Mouse (Mus musculus) myocyte (in vitro differentiated cells): ENCODE data around the gene Otol1. TPM values are rescaled to one million over a fixed set of nuclear protein-coding genes. Genes with fewer than 3 reads are reported as not detected.

Experiments
- H3K27me3 ChIP-seq: one replicate; pipeline ENCODE4 v1.6.1; 2011; ENCODE audit not compliant: control insufficient read depth, insufficient read depth, insufficient read length
- H3K36me3 ChIP-seq: one replicate; pipeline ENCODE4 v1.6.1; 2011; ENCODE audit not compliant: control insufficient read depth, insufficient read depth
- H3K4me2 ChIP-seq: one replicate; pipeline ENCODE4 v1.6.1; 2011; ENCODE audit warnings: low read depth, control low read depth
- H3K4me3 ChIP-seq: one replicate; pipeline ENCODE4 v1.5.1; 2011; ENCODE audit warnings: mild to moderate bottlenecking, control low read depth, moderate library complexity
- H3K79me2 ChIP-seq: one replicate; pipeline ENCODE4 v1.6.1; 2011; ENCODE audit not compliant: control insufficient read depth, insufficient read depth
- H3ac ChIP-seq: one replicate; pipeline ENCODE4 v1.6.1; 2011; ENCODE audit not compliant: control insufficient read depth, insufficient read length
- CEBPB ChIP-seq: IDR thresholded peaks from 2 replicates; pipeline ENCODE4 v1.6.1; 2011; ENCODE audit warnings: mild to moderate bottlenecking, moderate library complexity; ENCODE audit not compliant: poor library complexity, insufficient read depth, severe bottlenecking
- E2F4 ChIP-seq: IDR thresholded peaks from one replicate; pipeline ENCODE4 v1.6.1; 2011; ENCODE audit warnings: mild to moderate bottlenecking, control low read depth, moderate library complexity; ENCODE audit not compliant: insufficient read depth
- MAX ChIP-seq: IDR thresholded peaks from one replicate; pipeline ENCODE4 v1.6.1; 2011; ENCODE audit warnings: low read depth, mild to moderate bottlenecking, control low read depth
- MYOD1 ChIP-seq, 3 experiments: IDR thresholded peaks; one replicate each; pipeline ENCODE4 v1.6.1; 2011; ENCODE audit warnings: control low read depth in 2 of 3, low read depth in 2 of 3, mild to moderate bottlenecking in 2 of 3, moderate library complexity in 1 of 3; ENCODE audit not compliant: insufficient read length in 2 of 3, control insufficient read depth in 1 of 3
- MYOG ChIP-seq, 3 experiments: IDR thresholded peaks; one replicate each; pipeline ENCODE4 v1.6.1; 2011; ENCODE audit warnings: control low read depth in 2 of 3, low read depth in 2 of 3, mild to moderate bottlenecking in 2 of 3; ENCODE audit not compliant: insufficient read length in 2 of 3, control insufficient read depth in 1 of 3, insufficient read depth in 1 of 3
- POLR2A ChIP-seq: IDR thresholded peaks from one replicate; pipeline ENCODE4 v1.6.1; 2011; ENCODE audit warnings: low read depth, mild to moderate bottlenecking, control low read depth, moderate library complexity; ENCODE audit not compliant: insufficient read length
- POLR2AphosphoS2 ChIP-seq: IDR thresholded peaks from one replicate; pipeline ENCODE4 v1.6.1; 2011; ENCODE audit warnings: low read depth, control low read depth; ENCODE audit not compliant: insufficient read length
- REST ChIP-seq: IDR thresholded peaks from one replicate; pipeline ENCODE4 v1.6.1; 2011; ENCODE audit warnings: mild to moderate bottlenecking, control low read depth, moderate library complexity; ENCODE audit not compliant: insufficient read depth, insufficient read length
- SRF ChIP-seq: IDR thresholded peaks from one replicate; pipeline ENCODE4 v1.6.1; 2011; ENCODE audit warnings: low read depth; ENCODE audit not compliant: control insufficient read depth, insufficient read length
- TCF12 ChIP-seq: IDR thresholded peaks from one replicate; pipeline ENCODE4 v1.6.1; 2011; ENCODE audit warnings: mild to moderate bottlenecking, control low read depth; ENCODE audit not compliant: poor library complexity, insufficient read depth, severe bottlenecking
- TCF3 ChIP-seq: IDR thresholded peaks from one replicate; pipeline ENCODE4 v1.6.1; 2011; ENCODE audit warnings: low read depth, control low read depth; ENCODE audit not compliant: insufficient read length
- USF1 ChIP-seq: IDR thresholded peaks from one replicate; pipeline ENCODE4 v1.6.1; 2011; ENCODE audit warnings: low read depth, mild to moderate bottlenecking, control low read depth, moderate library complexity
- polyA plus RNA-seq: library from polyadenylated mRNA; unstranded; fragments of >200 nt; fragmentation: generic; extraction: Trizol; gene quantifications from one replicate; pipeline ENCODE4 v1.2.1, GENCODE M21; 2012; ENCODE audit warnings: missing spikeins

The Otol1 gene
- polyA plus RNA-seq, 1 experiment, result not detected

DNA sequence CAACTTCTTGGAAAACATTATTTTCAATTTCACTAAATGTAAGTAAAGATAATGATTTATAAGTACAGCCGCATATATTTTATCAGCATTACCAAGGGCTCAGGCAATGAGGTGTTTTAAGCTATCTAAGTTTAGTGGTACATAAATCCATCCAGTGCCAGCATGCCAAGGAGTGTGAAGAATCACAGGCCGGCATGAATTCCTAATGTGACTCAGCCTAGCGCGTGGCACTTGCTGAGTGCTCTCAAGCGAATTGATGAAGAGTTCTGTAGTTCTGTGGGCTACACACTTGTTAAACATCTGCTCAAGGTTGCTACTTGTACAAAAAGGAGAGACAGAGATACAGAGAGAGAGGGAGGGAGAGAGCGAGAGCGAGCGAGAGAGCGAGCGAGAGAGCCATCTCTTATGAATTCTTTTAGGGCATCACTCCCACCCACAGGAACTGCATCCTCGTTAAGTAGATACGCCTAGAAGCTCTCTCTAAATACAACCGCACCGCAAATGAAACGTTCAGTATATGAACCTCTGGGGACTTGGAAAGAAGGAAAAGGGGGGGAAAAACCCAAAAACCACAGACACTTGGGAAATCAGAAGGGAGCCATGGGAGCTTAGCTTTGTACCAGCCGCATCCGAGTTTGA is 4.2 kb upstream of the Otol1 start:
- no peak overlapping the region for H3K4me3 ChIP-seq
- no peaks in the 10 kb centered on the region for H3K36me3 ChIP-seq
- no peaks in the 10 kb centered on the region for H3K27me3 ChIP-seq
- H3ac ChIP-seq, result no peak overlapping the region
- TF ChIP-seq CEBPB (no peak), MYOG (IDR thresholded peaks at IDR 0.05; ENCODE audit: control insufficient read depth in 1 of 3, insufficient read depth in 1 of 3, insufficient read length in 2 of 3, low read depth in 2 of 3) (no peak), POLR2AphosphoS2 (no peak), REST (no peak), MYOD1 (IDR thresholded peaks at IDR 0.05; ENCODE audit: control insufficient read depth in 1 of 3, insufficient read length in 2 of 3, low read depth in 2 of 3) (no peak), TCF12 (no peak), TCF3 (no peak), USF1 (no peak), MAX (no peak), E2F4 (no peak), POLR2A (no peak), SRF (no peak)
- H3K79me2 ChIP-seq, result no peaks in the 10 kb centered on the region
- no peak overlapping the region for H3K4me2 ChIP-seq

DNA sequence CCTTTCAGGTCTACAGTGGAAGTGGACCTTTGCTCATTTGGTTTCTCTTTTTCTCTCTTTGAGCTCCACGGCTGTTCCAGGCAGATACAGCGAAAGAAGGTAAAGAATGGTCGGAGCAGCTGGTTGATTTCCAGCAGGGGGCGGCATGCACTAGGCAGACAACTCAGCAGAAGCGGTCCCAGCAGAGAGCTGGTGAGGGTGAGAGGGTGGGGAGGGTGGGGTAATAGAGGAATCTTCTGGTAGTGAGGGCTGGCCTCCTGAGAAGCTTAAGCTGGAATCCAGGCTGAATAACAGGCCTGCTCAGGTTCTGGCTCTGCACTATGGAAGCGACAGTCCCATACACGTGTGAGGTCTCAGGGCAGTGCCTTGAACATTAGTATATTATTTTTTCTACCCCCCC is 3.5 kb upstream of the Otol1 start:
- TF ChIP-seq POLR2AphosphoS2 (no peak), USF1 (no peak), SRF (no peak), E2F4 (no peak), MYOD1 (IDR thresholded peaks at IDR 0.05; ENCODE audit: control insufficient read depth in 1 of 3, insufficient read length in 2 of 3, low read depth in 2 of 3) (no peak), REST (no peak), CEBPB (no peak), MAX (no peak), TCF3 (no peak), POLR2A (no peak), MYOG (IDR thresholded peaks at IDR 0.05; ENCODE audit: control insufficient read depth in 1 of 3, insufficient read depth in 1 of 3, insufficient read length in 2 of 3, low read depth in 2 of 3) (no peak), TCF12 (no peak)
- Histone ChIP-seq H3ac (no peak overlapping the region), H3K79me2 (no peaks in the 10 kb centered on the region), H3K36me3 (no peaks in the 10 kb centered on the region), H3K4me3 (no peak overlapping the region), H3K4me2 (no peak overlapping the region), H3K27me3 (no peaks in the 10 kb centered on the region)

DNA sequence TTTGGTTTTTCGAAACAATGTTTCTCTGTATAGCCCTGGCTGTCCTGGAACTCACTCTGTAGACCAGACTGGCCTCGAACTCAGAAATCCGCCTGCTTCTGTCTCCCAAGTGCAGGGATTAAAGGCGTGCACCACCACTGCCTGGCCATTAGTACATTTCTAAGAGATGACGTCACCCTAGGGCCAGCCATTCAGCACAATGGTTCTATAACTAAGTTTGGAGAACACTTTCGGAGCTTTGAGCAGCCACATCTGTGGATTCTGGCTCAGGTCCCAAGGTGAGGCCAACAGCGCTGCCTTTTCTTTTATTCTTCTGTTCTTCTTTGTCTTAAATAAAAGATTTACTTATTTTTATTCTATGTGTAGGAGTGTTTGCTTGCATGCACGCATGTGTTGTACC is 3.0 kb upstream of the Otol1 start:
- no peak overlapping the region for H3K4me3 ChIP-seq
- no peak overlapping the region for H3ac ChIP-seq
- no peak for TF ChIP-seq MYOG (IDR thresholded peaks at IDR 0.05; ENCODE audit: control insufficient read depth in 1 of 3, insufficient read depth in 1 of 3, insufficient read length in 2 of 3, low read depth in 2 of 3)
- TF ChIP-seq TCF3, result no peak
- no peak for TF ChIP-seq POLR2A
- TF ChIP-seq E2F4, result no peak
- TF ChIP-seq POLR2AphosphoS2, result no peak
- TF ChIP-seq USF1, result no peak
- TF ChIP-seq MAX, result no peak
- TF ChIP-seq CEBPB, result no peak
- no peaks in the 10 kb centered on the region for H3K36me3 ChIP-seq
- H3K27me3 ChIP-seq, result no peaks in the 10 kb centered on the region
- H3K4me2 ChIP-seq, result no peak overlapping the region
- no peaks in the 10 kb centered on the region for H3K79me2 ChIP-seq

DNA sequence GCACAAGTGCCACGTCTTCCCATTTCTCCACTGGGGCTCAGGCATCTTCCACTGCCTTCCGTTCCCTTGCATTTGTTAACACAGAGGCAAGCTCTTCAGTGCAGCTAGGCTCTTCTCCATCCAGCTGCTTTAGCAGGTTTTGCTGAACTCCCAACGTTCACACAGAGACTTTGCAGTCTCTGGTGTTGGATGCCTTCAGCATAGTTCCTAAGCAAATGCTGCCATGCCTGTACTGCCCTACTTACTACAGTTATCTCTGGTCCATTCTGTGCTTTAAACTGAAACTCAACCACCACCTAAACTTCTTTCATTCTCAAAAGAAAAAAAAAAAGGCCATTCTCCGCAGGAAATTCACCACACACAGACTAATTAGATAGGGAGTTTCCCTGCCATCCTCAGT is 5.2 kb downstream of the Otol1 start:
- Histone ChIP-seq H3K79me2 (no peaks in the 10 kb centered on the region), H3K4me2 (no peak overlapping the region), H3K4me3 (no peak overlapping the region), H3K36me3 (no peaks in the 10 kb centered on the region), H3ac (no peak overlapping the region), H3K27me3 (no peaks in the 10 kb centered on the region)
- TF ChIP-seq POLR2A (no peak), POLR2AphosphoS2 (no peak), TCF12 (no peak), USF1 (no peak), E2F4 (no peak), MYOD1 (IDR thresholded peaks at IDR 0.05; ENCODE audit: control insufficient read depth in 1 of 3, insufficient read length in 2 of 3, low read depth in 2 of 3) (no peak), MYOG (IDR thresholded peaks at IDR 0.05; ENCODE audit: control insufficient read depth in 1 of 3, insufficient read depth in 1 of 3, insufficient read length in 2 of 3, low read depth in 2 of 3) (no peak), TCF3 (no peak), MAX (no peak), CEBPB (no peak), REST (no peak), SRF (no peak)

DNA sequence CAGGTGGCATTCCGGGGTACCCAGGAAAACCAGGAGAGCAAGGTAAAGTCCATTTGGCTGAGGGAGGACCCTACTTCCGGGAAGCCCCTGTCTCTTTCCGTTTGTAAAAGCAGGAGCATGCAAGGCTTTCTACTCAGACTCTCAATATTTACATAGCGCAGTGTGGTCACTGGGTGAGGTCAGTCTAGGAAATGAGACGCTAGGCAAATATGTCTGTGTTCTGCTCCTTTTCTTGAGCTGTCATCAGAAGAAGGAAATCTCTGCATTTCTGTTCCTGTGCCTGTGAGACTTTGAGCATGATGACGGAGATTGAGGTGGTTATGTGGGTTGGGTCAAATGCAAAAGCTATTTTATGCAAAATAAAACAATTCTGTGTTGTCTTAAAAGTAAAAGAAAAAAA is 19.2 kb downstream of the Otol1 start:
- Histone ChIP-seq H3ac (no peak overlapping the region), H3K36me3 (no peaks in the 10 kb centered on the region), H3K79me2 (no peaks in the 10 kb centered on the region), H3K27me3 (no peaks in the 10 kb centered on the region), H3K4me2 (no peak overlapping the region), H3K4me3 (no peak overlapping the region)
- TF ChIP-seq MAX (no peak), TCF12 (no peak), MYOD1 (IDR thresholded peaks at IDR 0.05; ENCODE audit: control insufficient read depth in 1 of 3, insufficient read length in 2 of 3, low read depth in 2 of 3) (no peak), POLR2A (no peak), USF1 (no peak), REST (no peak), SRF (no peak), CEBPB (no peak), POLR2AphosphoS2 (no peak), TCF3 (no peak), MYOG (IDR thresholded peaks at IDR 0.05; ENCODE audit: control insufficient read depth in 1 of 3, insufficient read depth in 1 of 3, insufficient read length in 2 of 3, low read depth in 2 of 3) (no peak), E2F4 (no peak)
